Mouse (Mus musculus): Measurements from ENCODE around the gene Crebrf. TPM values are rescaled to one million over a fixed set of nuclear protein-coding genes. Genes with fewer than 3 reads are reported as not detected.

The Crebrf gene
- polyA plus RNA-seq, 1 experiment from 2014 or later = 5.8 TPM

DNA sequence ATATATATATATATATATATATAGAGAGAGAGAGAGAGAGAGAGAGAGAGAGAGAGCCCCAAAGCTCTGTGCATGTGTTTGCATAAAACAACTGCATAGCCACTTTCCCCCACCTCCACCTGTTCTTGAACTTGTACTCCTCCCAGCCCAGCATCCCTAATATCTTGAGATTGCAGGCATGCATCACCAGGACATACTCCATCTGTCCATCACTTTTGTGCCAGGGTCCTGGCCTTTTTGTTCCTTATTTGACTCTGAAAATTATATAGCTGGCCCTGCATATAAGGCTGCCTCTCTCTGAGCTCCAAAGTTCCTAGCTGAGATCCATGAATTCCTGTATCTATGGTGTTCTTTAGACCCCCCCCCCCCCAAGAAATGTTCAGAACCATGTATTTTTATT lies 7.0 kb upstream of the Crebrf start:
- no peak overlapping the region for H3K4me3 ChIP-seq (ENCODE audit: low read depth, low read length)
- no peak overlapping the region for H3K9ac ChIP-seq (replicated peaks)
- peaks cover 21% of the 10 kb centered on the region for H3K4me1 ChIP-seq (ENCODE audit: insufficient read depth)
- ATAC-seq (no peak), DNase-seq (no peak)
- no peak overlapping the region for H3K4me2 ChIP-seq (ENCODE audit: low read depth, low read length)
- no peaks in the 10 kb centered on the region for H3K36me3 ChIP-seq (replicated peaks; ENCODE audit: insufficient read depth, low read length)
- TF ChIP-seq CTCF (IDR thresholded peaks at IDR 0.05; ENCODE audit: low read depth) (no peak), EP300 (IDR thresholded peaks at IDR 0.05; ENCODE audit: low read depth) (no peak)
- no peaks in the 10 kb centered on the region for H3K27me3 ChIP-seq (ENCODE audit: insufficient read depth, low read length)
- no peaks in the 10 kb centered on the region for H3K9me3 ChIP-seq (ENCODE audit: low read length)
- no peak overlapping the region for H3K27ac ChIP-seq (ENCODE audit: low read depth)

DNA sequence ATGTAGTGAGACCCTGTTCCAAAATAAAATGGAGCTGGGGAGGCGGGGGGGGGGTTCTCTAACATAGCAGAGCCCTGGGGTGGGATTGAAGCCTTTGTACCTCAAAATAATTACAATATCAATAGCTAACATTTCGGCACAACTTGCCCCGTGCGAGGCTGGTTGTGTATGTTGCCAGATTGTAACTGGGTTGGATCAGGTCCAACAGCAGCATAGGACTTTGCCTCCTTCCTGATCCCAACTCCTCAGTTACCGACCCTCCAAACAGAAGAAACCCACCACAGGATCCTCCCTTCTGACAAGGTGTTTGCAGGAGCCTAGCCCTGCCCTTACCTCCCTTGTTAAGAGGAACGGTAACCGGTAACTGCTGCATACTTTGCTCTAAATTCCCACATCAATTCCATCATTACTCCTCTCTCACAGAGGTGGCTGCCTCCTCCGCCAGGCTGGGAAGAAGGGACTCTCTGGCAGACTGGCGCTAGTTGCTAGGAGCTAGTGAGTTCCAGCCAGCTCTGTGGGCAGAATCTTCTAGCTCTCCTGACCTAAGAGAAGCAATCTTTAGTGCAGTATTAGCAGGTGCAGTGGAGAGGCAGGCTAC lies 6.4 kb upstream of the Crebrf start:
- no peak for DNase-seq
- no peak overlapping the region for H3K4me3 ChIP-seq (ENCODE audit: low read depth, low read length)
- TF ChIP-seq EP300 (IDR thresholded peaks at IDR 0.05; ENCODE audit: low read depth) (no peak), CTCF (IDR thresholded peaks at IDR 0.05; ENCODE audit: low read depth) (no peak)
- peaks cover 20% of the 10 kb centered on the region for H3K4me1 ChIP-seq (ENCODE audit: insufficient read depth)
- WGBS (ENCODE audit: insufficient replicate concordance) = 50% methylated on average over 9 of the region's 9 CpGs
- no peaks in the 10 kb centered on the region for H3K36me3 ChIP-seq (replicated peaks; ENCODE audit: insufficient read depth, low read length)
- no peaks in the 10 kb centered on the region for H3K9me3 ChIP-seq (ENCODE audit: low read length)
- no peak for ATAC-seq
- no peak overlapping the region for H3K4me2 ChIP-seq (ENCODE audit: low read depth, low read length)
- no peak overlapping the region for H3K27ac ChIP-seq (ENCODE audit: low read depth)
- no peaks in the 10 kb centered on the region for H3K27me3 ChIP-seq (ENCODE audit: insufficient read depth, low read length)
- no peak overlapping the region for H3K9ac ChIP-seq (replicated peaks)

DNA sequence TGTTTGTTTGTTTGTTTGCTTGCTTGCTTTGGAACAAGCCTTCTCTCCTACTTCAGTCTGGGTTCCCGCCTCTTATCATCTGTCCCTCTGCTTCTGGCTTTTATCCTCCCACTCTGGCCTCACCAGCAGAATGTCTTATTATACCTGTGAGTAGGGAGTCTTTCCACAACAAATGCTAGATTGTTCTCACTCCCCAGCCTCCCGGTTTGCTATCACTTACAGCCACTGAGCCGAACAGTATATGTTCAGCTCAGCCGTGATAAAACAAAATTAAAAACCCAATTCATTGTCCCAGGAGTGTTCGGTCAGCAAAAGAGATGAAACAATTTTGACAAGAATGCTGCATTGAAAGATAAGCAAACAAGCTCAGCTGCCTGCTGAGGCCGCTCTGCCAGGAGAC lies 5.4 kb upstream of the Crebrf start:
- DNase-seq = no peak
- peak overlapping the region; percentile 26; the same call in 1 of the 2 replicates for H3K4me2 ChIP-seq (ENCODE audit: low read depth, low read length)
- no peaks in the 10 kb centered on the region for H3K36me3 ChIP-seq (replicated peaks; ENCODE audit: insufficient read depth, low read length)
- H3K27ac ChIP-seq (ENCODE audit: low read depth) = peak overlapping the region; percentile 34; the same call in 1 of the 2 replicates
- no peak overlapping the region for H3K4me3 ChIP-seq (ENCODE audit: low read depth, low read length)
- no peak overlapping the region for H3K9ac ChIP-seq (replicated peaks)
- H3K9me3 ChIP-seq (ENCODE audit: low read length) = no peaks in the 10 kb centered on the region
- peaks cover 27% of the 10 kb centered on the region for H3K4me1 ChIP-seq (ENCODE audit: insufficient read depth)
- ATAC-seq = peak; percentile 18; the same call in 1 of the 2 replicates
- TF ChIP-seq EP300 (IDR thresholded peaks at IDR 0.05; ENCODE audit: low read depth) (peak; percentile 62), CTCF (IDR thresholded peaks at IDR 0.05; ENCODE audit: low read depth) (no peak)
- no peaks in the 10 kb centered on the region for H3K27me3 ChIP-seq (ENCODE audit: insufficient read depth, low read length)
- 48% methylated on average over 6 of the region's 6 CpGs for WGBS (ENCODE audit: insufficient replicate concordance)

DNA sequence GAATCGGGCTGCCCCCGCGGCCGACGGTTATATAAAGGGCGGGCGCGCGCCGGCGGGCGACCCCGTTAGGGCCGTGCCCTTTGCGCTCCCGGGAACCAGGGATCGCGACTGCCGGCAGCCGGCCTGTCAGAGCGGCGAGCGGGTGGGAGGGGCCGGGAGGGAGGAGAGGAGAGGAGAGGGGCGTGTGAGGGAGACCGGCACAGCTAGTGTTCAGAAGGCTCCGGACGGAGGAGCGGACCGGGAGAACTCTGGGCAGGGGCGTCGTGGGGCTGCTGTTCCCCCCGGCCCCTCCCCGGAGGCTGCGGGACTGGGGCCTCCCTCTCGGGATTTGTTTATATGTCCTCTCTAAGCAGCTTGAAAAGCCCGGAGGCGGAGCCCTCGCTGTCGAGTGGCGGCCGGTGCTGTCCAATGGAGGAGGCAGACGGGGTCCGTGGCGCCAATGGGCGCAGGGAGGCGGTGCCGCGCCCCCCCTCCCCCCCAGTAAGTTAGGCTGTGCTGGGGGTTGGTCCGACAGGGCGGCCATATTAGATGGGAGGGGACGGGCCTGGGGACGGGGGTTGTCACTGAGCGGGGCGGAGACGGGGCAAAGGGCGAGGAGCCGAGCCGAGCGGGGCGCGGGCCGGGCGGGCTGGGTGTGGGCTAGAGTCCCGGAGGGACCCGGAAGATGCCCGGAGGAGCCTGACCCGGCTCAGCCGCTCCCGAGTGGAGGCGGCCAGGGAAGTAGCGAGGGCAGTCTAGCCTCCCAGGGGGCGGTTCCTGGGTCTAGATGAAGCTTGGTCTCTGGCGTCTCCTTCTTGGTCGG lies 667 bp downstream of the Crebrf start:
- H3K9me3 ChIP-seq (ENCODE audit: low read length) = no peaks in the 10 kb centered on the region
- H3K27ac ChIP-seq (ENCODE audit: low read depth) = peak overlapping the region; percentile 99
- H3K36me3 ChIP-seq (replicated peaks; ENCODE audit: insufficient read depth, low read length) = peaks cover 6% of the 10 kb centered on the region; the same call in 1 of the 2 replicates
- H3K4me2 ChIP-seq (ENCODE audit: low read depth, low read length) = peak overlapping the region; percentile 77
- H3K4me3 ChIP-seq (ENCODE audit: low read depth, low read length) = peak overlapping the region; percentile 100
- peak; percentile 95 for ATAC-seq
- peak overlapping the region; percentile 91 for H3K9ac ChIP-seq (replicated peaks)
- TF ChIP-seq CTCF (IDR thresholded peaks at IDR 0.05; ENCODE audit: low read depth) (no peak), EP300 (IDR thresholded peaks at IDR 0.05; ENCODE audit: low read depth) (peak; percentile 85)
- peaks cover 11% of the 10 kb centered on the region for H3K4me1 ChIP-seq (ENCODE audit: insufficient read depth)
- peak; percentile 98 for DNase-seq
- no peaks in the 10 kb centered on the region for H3K27me3 ChIP-seq (ENCODE audit: insufficient read depth, low read length)
- WGBS (ENCODE audit: insufficient replicate concordance) = under 1% methylated on average over 44 of the region's 75 CpGs

DNA sequence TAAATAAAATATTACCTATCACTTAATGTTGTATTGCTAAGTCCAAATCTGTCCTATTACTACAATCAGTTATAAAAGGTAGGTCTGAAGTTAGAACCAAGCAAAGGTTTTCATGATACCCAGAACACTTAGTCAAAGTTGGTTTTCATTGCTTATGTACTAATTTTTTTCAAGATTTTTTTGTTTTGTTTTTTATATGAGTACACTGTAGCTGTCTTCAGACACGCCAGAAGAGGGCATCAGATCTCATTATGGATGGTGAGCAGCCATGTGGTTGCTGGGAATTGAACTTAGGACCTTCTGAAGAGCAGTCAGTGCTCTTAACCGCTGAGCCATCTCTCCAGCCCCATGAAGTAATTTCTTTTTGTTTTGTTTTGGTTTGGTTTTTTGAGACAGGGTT lies 2.4 kb downstream of the Crebrf start:
- Histone ChIP-seq H3K9me3 (ENCODE audit: low read length) (no peaks in the 10 kb centered on the region), H3K27me3 (ENCODE audit: insufficient read depth, low read length) (no peaks in the 10 kb centered on the region), H3K9ac (replicated peaks) (no peak overlapping the region), H3K4me3 (ENCODE audit: low read depth, low read length) (no peak overlapping the region), H3K36me3 (replicated peaks; ENCODE audit: insufficient read depth, low read length) (peaks cover 6% of the 10 kb centered on the region; the same call in 1 of the 2 replicates), H3K27ac (ENCODE audit: low read depth) (no peak overlapping the region), H3K4me2 (ENCODE audit: low read depth, low read length) (no peak overlapping the region), H3K4me1 (ENCODE audit: insufficient read depth) (peaks cover 17% of the 10 kb centered on the region)
- ATAC-seq = no peak
- WGBS (ENCODE audit: insufficient replicate concordance) = 62% methylated on average over 2 of the region's 2 CpGs
- TF ChIP-seq EP300 (IDR thresholded peaks at IDR 0.05; ENCODE audit: low read depth) (no peak), CTCF (IDR thresholded peaks at IDR 0.05; ENCODE audit: low read depth) (peak; percentile 25; the same call in 1 of the 2 replicates)
- no peak for DNase-seq

DNA sequence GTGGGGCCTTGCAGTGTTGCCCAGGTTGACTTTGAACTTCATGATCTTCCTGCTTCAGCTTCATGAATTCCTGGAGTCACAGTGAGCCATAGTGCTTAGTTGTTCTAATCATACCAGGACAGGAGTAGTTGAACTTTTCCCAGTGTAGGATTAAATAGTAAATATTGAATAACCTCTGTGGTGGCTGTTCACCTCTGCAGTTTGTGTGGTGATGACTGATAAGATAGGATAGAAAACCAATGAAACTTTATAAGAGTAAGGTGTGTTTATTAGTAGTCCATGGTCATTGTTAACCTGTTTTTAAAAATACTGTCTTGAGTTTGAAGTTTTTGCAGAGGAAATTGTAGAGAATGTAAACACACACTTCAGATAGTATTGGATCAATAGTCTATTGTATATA lies 4.0 kb downstream of the Crebrf start:
- Histone ChIP-seq H3K9ac (replicated peaks) (no peak overlapping the region), H3K9me3 (ENCODE audit: low read length) (no peaks in the 10 kb centered on the region), H3K4me2 (ENCODE audit: low read depth, low read length) (no peak overlapping the region), H3K4me1 (ENCODE audit: insufficient read depth) (peaks cover 23% of the 10 kb centered on the region), H3K36me3 (replicated peaks; ENCODE audit: insufficient read depth, low read length) (peaks cover 6% of the 10 kb centered on the region; the same call in 1 of the 2 replicates), H3K4me3 (ENCODE audit: low read depth, low read length) (no peak overlapping the region), H3K27ac (ENCODE audit: low read depth) (no peak overlapping the region; the same call in 1 of the 2 replicates), H3K27me3 (ENCODE audit: insufficient read depth, low read length) (no peaks in the 10 kb centered on the region)
- DNase-seq (no peak), ATAC-seq (no peak)
- TF ChIP-seq EP300 (IDR thresholded peaks at IDR 0.05; ENCODE audit: low read depth) (no peak), CTCF (IDR thresholded peaks at IDR 0.05; ENCODE audit: low read depth) (no peak)

Measured in liver, postnatal 0 days (tissue).